Mouse (Mus musculus) lung, adult 2 months (tissue): Measurements from ENCODE around the gene Cbs.

Source experiments
- CTCF ChIP-seq: fragments of 200-500 bp; IDR thresholded peaks from 2 replicates; pipeline ENCODE4 v1.5.1; 2011; ENCODE audit warnings: mild to moderate bottlenecking, low read length, control low read depth; ENCODE audit not compliant: insufficient read depth
- POLR2A ChIP-seq: fragments of 200-500 bp; IDR thresholded peaks from 2 replicates; pipeline ENCODE4 v1.6.1; 2011; ENCODE audit warnings: low read depth, mild to moderate bottlenecking, control low read depth, low read length, borderline replicate concordance; ENCODE audit errors: extremely low read depth

- TF ChIP-seq POLR2A (no peak), CTCF (no peak)
These were observed 70.8 kb downstream of the Cbs start for GRCm38 (mm10) chr17:31566276-31566675.
